In the genomic region with DNA sequence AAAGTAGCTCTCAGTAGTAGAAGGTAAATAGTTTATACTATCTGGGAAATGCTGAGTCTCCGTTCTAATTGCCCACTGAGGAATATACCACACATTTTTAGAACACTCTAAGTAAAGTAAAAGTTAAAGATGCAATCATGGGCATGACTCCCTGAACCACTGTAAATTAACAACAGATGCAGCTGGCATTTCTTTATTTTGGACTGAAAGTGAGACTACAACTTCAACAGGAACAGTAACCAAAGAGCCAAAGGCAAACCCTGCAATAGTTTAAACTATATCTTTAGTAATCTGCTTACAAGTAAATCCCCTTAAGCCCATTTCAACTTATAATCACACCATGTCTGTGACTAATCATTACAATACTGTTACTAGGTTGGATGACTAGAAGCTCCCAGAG, we compare ENCODE assay signal across 25 mouse cellular contexts.
"Had no signal": no experiment of that assay in that cellular context is flagged by ENCODE, and none has a peak within 500 bp of the region (broad histone marks: within the 10 kb centered on the region; RNA-seq: fewer than 3 reads in every experiment).

No protein-coding gene starts in this region.

- H3K36me3 ChIP-seq: heart, embryonic 10.5 days; heart, embryonic 12.5 days; hindbrain, embryonic 10.5 days; hindbrain, embryonic 12.5 days; intestine, embryonic 15.5 days; limb, embryonic 13.5 days; limb, embryonic 15.5 days had no signal

- H3K9ac ChIP-seq: heart, embryonic 12.5 days; hindbrain, embryonic 12.5 days; hindbrain, embryonic 14.5 days; intestine, embryonic 15.5 days; limb, embryonic 13.5 days; limb, embryonic 15.5 days had no signal

- DNase-seq: gastrocnemius, adult 2 months; gastrocnemius, postnatal 10 days; gastrocnemius, postnatal 25 days; heart, adult 18-20 months; heart, postnatal 10 days; heart, postnatal 4 days; kidney, adult 18-20 months; kidney, adult 8-10 months; kidney, postnatal 10 days; kidney, postnatal 25 days; kidney, postnatal 4 days; layer of hippocampus, adult 9-11 months; layer of hippocampus, postnatal 36 days; left cerebral cortex, postnatal 4 days had no signal

- H3K4me1 ChIP-seq: heart, embryonic 10.5 days; heart, embryonic 12.5 days; hindbrain, embryonic 10.5 days; hindbrain, embryonic 12.5 days; intestine, embryonic 15.5 days; limb, embryonic 13.5 days; limb, embryonic 15.5 days had no signal

- H3K4me3 ChIP-seq: gastrocnemius, adult 2 months; heart, embryonic 10.5 days; heart, embryonic 12.5 days; hindbrain, embryonic 10.5 days; hindbrain, embryonic 12.5 days; intestine, embryonic 15.5 days; limb, embryonic 13.5 days; limb, embryonic 15.5 days had no signal

- ATAC-seq: hindbrain, embryonic 16.5 days; inflammation-experienced regulatory T-cells, adult 6 months; intestine, embryonic 15.5 days; intestine, postnatal 0 days had no signal

- H3K9me3 ChIP-seq: heart, embryonic 10.5 days; heart, embryonic 12.5 days; hindbrain, embryonic 10.5 days; hindbrain, embryonic 12.5 days; intestine, embryonic 15.5 days; limb, embryonic 13.5 days; limb, embryonic 15.5 days had no signal

- H3K27me3 ChIP-seq: heart, embryonic 12.5 days; hindbrain, embryonic 12.5 days; intestine, embryonic 15.5 days; limb, embryonic 13.5 days; limb, embryonic 15.5 days had no signal

- H3K27ac ChIP-seq: gastrocnemius, adult 2 months; heart, embryonic 10.5 days; hindbrain, embryonic 10.5 days; hindbrain, embryonic 12.5 days; hindbrain, embryonic 14.5 days; intestine, embryonic 15.5 days; limb, embryonic 13.5 days; limb, embryonic 15.5 days had no signal

- H3K4me2 ChIP-seq: heart, embryonic 12.5 days; hindbrain, embryonic 12.5 days; hindbrain, embryonic 14.5 days; intestine, embryonic 15.5 days; limb, embryonic 13.5 days; limb, embryonic 15.5 days had no signal
